Mouse (Mus musculus): ENCODE measurements at regions not wholly inside any gene's neighbourhood (a gene's known extent, or its start where the extent isn't known, plus 50 kb on each side); places are given as distances from the start of the nearest gene placed in this dataset.
"Not testable (repeated sequence)": the region's sequence is repeated elsewhere in the genome, so short reads cannot be mapped to it uniquely, and the experiment has no call there.

GRCm38 (mm10) chr10:95773425-95773980, 69.2 kb downstream of the Gm33543 start:
- no peak for DNase-seq (ENCODE audit: extremely low spot score, low read depth, low spot score)

- DNase-seq (ENCODE audit: extremely low spot score, low read depth, low spot score) = no peak
Measured at GRCm38 (mm10) chr10:95772811-95773424, 69.8 kb downstream of the Gm33543 start.

GRCm38 (mm10) chr10:95768974-95769373, 73.8 kb downstream of the Gm33543 start:
- DNase-seq (ENCODE audit: extremely low spot score, low read depth, low spot score) = no peak

GRCm38 (mm10) chr10:95767526-95768161, 75.1 kb downstream of the Gm33543 start:
- no peak for DNase-seq (ENCODE audit: extremely low spot score, low read depth, low spot score)

GRCm38 (mm10) chr10:95764129-95764528, 78.6 kb downstream of the Gm33543 start:
- no peak for DNase-seq (ENCODE audit: extremely low spot score, low read depth, low spot score)

- DNase-seq (ENCODE audit: extremely low spot score, low read depth, low spot score) = no peak
Measured at GRCm38 (mm10) chr10:95762632-95763031, 80.1 kb downstream of the Gm33543 start.

GRCm38 (mm10) chr10:95761969-95762368, 80.8 kb downstream of the Gm33543 start:
- no peak for DNase-seq (ENCODE audit: extremely low spot score, low read depth, low spot score)

GRCm38 (mm10) chr10:95760121-95760870, 82.4 kb downstream of the Gm33543 start:
- DNase-seq (ENCODE audit: extremely low spot score, low read depth, low spot score) = no peak

- DNase-seq (ENCODE audit: extremely low spot score, low read depth, low spot score) = no peak
Measured at GRCm38 (mm10) chr10:95758181-95758580, 84.5 kb downstream of the Gm33543 start.

GRCm38 (mm10) chr10:95755429-95755828, 82.2 kb upstream of the Anapc15-ps start:
- no peak for DNase-seq (ENCODE audit: extremely low spot score, low read depth, low spot score)

- no peak for DNase-seq (ENCODE audit: extremely low spot score, low read depth, low spot score)
Measured at GRCm38 (mm10) chr10:95753396-95753905, 80.2 kb upstream of the Anapc15-ps start.

GRCm38 (mm10) chr10:95748360-95748759, 75.1 kb upstream of the Anapc15-ps start:
- DNase-seq (ENCODE audit: extremely low spot score, low read depth, low spot score) = no peak

- DNase-seq (ENCODE audit: extremely low spot score, low read depth, low spot score) = no peak
Measured at GRCm38 (mm10) chr10:95747939-95748338, 74.7 kb upstream of the Anapc15-ps start.

- no peak for DNase-seq (ENCODE audit: extremely low spot score, low read depth, low spot score)
Measured at GRCm38 (mm10) chr10:95745834-95746620, 72.8 kb upstream of the Anapc15-ps start.

- DNase-seq (ENCODE audit: extremely low spot score, low read depth, low spot score) = no peak
Measured at GRCm38 (mm10) chr10:95745254-95745653, 72.0 kb upstream of the Anapc15-ps start.

- DNase-seq (ENCODE audit: extremely low spot score, low read depth, low spot score) = no peak
Measured at GRCm38 (mm10) chr10:95743627-95744026, 70.4 kb upstream of the Anapc15-ps start.

GRCm38 (mm10) chr10:95739421-95739820, 66.2 kb upstream of the Anapc15-ps start:
- no peak for DNase-seq (ENCODE audit: extremely low spot score, low read depth, low spot score)

GRCm38 (mm10) chr10:95736743-95737142, 63.5 kb upstream of the Anapc15-ps start:
- not testable (repeated sequence) for DNase-seq (ENCODE audit: extremely low spot score, low read depth, low spot score)

- no peak for DNase-seq (ENCODE audit: extremely low spot score, low read depth, low spot score)
Measured at GRCm38 (mm10) chr10:95731001-95731400, 57.8 kb upstream of the Anapc15-ps start.

GRCm38 (mm10) chr10:95729890-95730289, 56.6 kb upstream of the Anapc15-ps start:
- DNase-seq (ENCODE audit: extremely low spot score, low read depth, low spot score) = peak; percentile 86

GRCm38 (mm10) chr10:95725910-95726309, 52.7 kb upstream of the Anapc15-ps start:
- no peak for DNase-seq (ENCODE audit: extremely low spot score, low read depth, low spot score)

All from hindlimb bud, embryonic 11.5 days (tissue).